Mouse (Mus musculus) heart, postnatal 10 days (tissue): ENCODE results near the gene Tomm5. TPM values are rescaled to one million over a fixed set of nuclear protein-coding genes. Genes with fewer than 3 reads are reported as not detected.
A peak's percentile ranks its signal among the peaks of the same experiment; 100 is the strongest.
"Not testable (repeated sequence)": the region's sequence is repeated elsewhere in the genome, so short reads cannot be mapped to it uniquely, and the experiment has no call there.

Source experiments
- DNase-seq, 2 experiments: peaks; one replicate each; pipeline ENCODE4 v3.0.0; 2021
- intact Hi-C: fragments of 180-260 bp; cut with DNase I; formaldehyde crosslinking; loops from one replicate; pipeline ENCODE4 v1.15.1; 2025
- total RNA-seq, 2 experiments: library from RNA; stranded (reverse); gene quantifications; 2 replicates each; pipeline ENCODE4 v1.2.3; 2021

Gene Tomm5
- total RNA-seq, 2 experiments from 2014 or later: 156 to 172 TPM

DNA sequence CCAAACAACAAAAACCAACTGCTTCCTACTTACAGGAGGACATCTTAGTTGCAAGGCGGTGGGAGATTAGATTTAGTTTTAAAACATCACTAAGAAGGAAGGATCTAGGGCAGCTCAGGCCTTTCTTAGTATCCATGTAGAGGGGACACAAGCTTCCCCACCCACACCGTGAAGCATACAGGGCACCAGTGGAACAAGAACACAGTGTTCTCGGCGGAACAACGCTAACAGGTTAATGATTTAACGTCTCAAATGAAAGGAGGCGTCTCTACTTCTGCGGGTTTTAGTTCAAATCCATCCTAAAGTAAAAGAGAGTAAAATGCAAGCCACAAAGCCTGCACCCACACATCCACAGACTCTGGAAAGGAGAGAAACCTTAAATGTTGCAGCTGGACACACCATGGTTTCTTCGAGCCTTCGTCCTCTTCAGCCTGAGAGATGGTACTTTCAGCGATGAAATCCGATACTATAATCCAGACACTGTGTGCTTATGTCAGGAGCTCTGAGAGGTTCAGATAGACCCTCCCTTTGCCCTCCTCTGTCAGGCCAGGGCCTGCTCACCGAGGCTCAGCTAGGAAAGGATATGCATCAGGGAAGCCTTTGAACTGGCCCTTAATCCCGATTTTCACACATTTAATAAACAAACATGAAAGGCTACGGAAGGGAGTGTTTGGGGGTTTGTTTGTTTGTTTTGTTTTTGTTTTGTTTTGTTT, 35.5 kb downstream of the Tomm5 start:
- DNase-seq: no peak
- intact Hi-C loops: no loop called here

GRCm38 (mm10) chr4:45067742-45068141, 40.2 kb downstream of the Tomm5 start:
- intact Hi-C loops: no loop called here
- no peak for DNase-seq

- intact Hi-C loops: no loop called here
- no peak for DNase-seq
These were observed 41.7 kb downstream of the Tomm5 start for GRCm38 (mm10) chr4:45066036-45066730.

GRCm38 (mm10) chr4:45064577-45064976, 43.3 kb downstream of the Tomm5 start:
- intact Hi-C loops: no loop called here

DNA sequence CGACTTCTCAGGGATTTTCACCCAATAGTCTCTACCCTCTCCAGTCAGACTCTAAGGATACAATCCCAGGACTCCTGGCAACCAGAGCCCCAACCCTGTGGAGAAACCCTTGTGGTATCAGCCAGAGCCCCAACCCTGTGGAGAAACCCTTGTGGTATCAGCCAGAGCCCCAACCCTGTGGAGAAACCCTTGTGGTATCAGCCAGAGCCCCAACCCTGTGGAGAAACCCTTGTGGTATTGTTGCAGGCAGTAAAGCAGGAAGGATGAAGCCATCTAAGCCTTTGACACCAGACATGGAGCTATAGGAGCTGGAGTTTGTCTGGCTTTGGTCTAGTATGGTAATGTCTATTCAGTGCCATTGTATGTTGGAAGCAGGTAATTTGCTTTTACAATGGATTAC, 44.1 kb downstream of the Tomm5 start:
- intact Hi-C loops, DNase-seq: not testable (repeated sequence)

More at GRCm38 (mm10) chr4:45064577-45064976, 43.3 kb downstream of the Tomm5 start:
- no peak for DNase-seq

- intact Hi-C loops: no loop called here
- DNase-seq: peak; percentile 44 to 60
These were observed 52.5 kb downstream of the Tomm5 start for GRCm38 (mm10) chr4:45055451-45055850.

Other genes starting within 250 kb of the Tomm5 start
- gene Grhpr, start 126.7 kb downstream of the Tomm5 start, total RNA-seq: 10 to 100 TPM; 43.0 to 47.7 TPM
- 10 to 100 TPM in 1 of 2 experiments, 1 to 10 TPM in 1; 8.5 to 11.6 TPM for gene Zbtb5, start 95.7 kb downstream of the Tomm5 start, total RNA-seq
- gene Polr1e, start 89.5 kb downstream of the Tomm5 start, total RNA-seq: 10 to 100 TPM; 34.1 to 49.8 TPM
- 10 to 100 TPM; 15.3 to 19.7 TPM for gene Fbxo10, start 23.5 kb downstream of the Tomm5 start, total RNA-seq
- gene Frmpd1, start 76.8 kb upstream of the Tomm5 start, total RNA-seq: under 1 TPM; 0.42 to 0.69 TPM
- gene Trmt10b, start 189.0 kb upstream of the Tomm5 start, total RNA-seq: 1 to 10 TPM; 4.9 to 6.1 TPM
- 10 to 100 TPM; 19.8 to 21.0 TPM for gene Dcaf10, start 234.0 kb upstream of the Tomm5 start, total RNA-seq
- 10 to 100 TPM; 11.2 to 16.9 TPM for gene Exosc3, start 234.6 kb upstream of the Tomm5 start, total RNA-seq